Mouse (Mus musculus) embryonic fibroblast, embryonic 13.5 days (primary cell): ENCODE results near the gene Vapb.

Experiments
- CTCF ChIP-seq: IDR thresholded peaks from 2 replicates; pipeline ENCODE4 v1.5.1; 2011; ENCODE audit warnings: mild to moderate bottlenecking, control low read depth, low read length, moderate library complexity, borderline replicate concordance; ENCODE audit not compliant: insufficient read depth
- POLR2A ChIP-seq: IDR thresholded peaks from 2 replicates; pipeline ENCODE4 v1.6.1; 2011; ENCODE audit warnings: low read depth, mild to moderate bottlenecking, control low read depth, low read length, moderate library complexity

DNA sequence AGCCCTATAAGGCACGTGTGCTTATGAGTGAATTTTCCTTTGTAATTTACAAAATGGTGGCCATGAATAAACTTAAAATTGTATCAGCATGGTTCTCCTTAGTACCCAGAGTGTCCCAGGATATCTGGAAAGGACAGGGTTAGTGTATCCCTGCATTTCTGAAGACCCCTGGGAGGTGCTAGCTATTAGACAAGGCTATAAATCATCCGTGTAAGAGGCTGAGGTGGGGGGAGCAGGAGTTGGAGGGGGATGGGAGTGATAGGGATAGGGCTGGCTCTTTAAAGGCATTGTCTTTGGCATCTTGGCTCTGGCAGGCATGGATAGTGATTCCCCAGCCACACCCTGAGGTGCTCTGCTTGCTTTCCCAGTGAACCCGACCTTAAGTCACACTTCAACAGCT lies 27.3 kb downstream of the Vapb start:
- TF ChIP-seq POLR2A: no peak
- TF ChIP-seq CTCF: no peak
